Mouse (Mus musculus) midbrain, embryonic 14.5 days (tissue): Measurements from ENCODE around the gene Adamtsl2. TPM values are rescaled to one million over a fixed set of nuclear protein-coding genes. Genes with fewer than 3 reads are reported as not detected.
A peak's percentile ranks its signal among the peaks of the same experiment; 100 is the strongest.

ENCODE experiments used
- ATAC-seq: fragments of 200-750 bp; cut with Nextera tagmentation; 2 replicates; pipeline ENCODE4 v1.8.0; 2017; ENCODE audit warnings: moderate number of reproducible peaks, moderate library complexity; ENCODE audit not compliant: low FRiP score, low TSS enrichment
- DNase-seq: peaks from one replicate; pipeline ENCODE4 v3.0.0-alpha.2; 2015
- H3K27ac ChIP-seq: fragments of 300-500 bp; sonication (generic); replicated peaks from 2 replicates; pipeline ENCODE4 v1.5.1; 2014; ENCODE audit warnings: mild to moderate bottlenecking, low read depth, low read length, moderate library complexity
- H3K27me3 ChIP-seq: fragments of 300-500 bp; sonication (generic); 2 replicates; pipeline ENCODE4 v1.6.1; 2014; ENCODE audit warnings: low read length, control low read depth, mixed read lengths; ENCODE audit not compliant: control insufficient read depth, insufficient read depth
- H3K36me3 ChIP-seq: fragments of 300-500 bp; sonication (generic); 2 replicates; pipeline ENCODE4 v1.6.1; 2014; ENCODE audit warnings: low read length, control low read depth; ENCODE audit not compliant: control insufficient read depth, insufficient read depth
- H3K4me1 ChIP-seq: fragments of 300-500 bp; sonication (generic); 2 replicates; pipeline ENCODE4 v1.6.1; 2014; ENCODE audit warnings: mild to moderate bottlenecking, antibody characterized with exemption, low read length, control low read depth; ENCODE audit not compliant: control insufficient read depth, insufficient read depth
- H3K4me2 ChIP-seq: fragments of 300-500 bp; sonication (generic); 2 replicates; pipeline ENCODE4 v1.6.1; 2014; ENCODE audit warnings: mild to moderate bottlenecking, low read length, moderate library complexity
- H3K4me3 ChIP-seq: fragments of 300-500 bp; sonication (generic); replicated peaks from 2 replicates; pipeline ENCODE4 v1.5.1; 2014; ENCODE audit warnings: low read depth, low read length
- H3K9ac ChIP-seq: fragments of 300-500 bp; sonication (generic); replicated peaks from 2 replicates; pipeline ENCODE4 v1.6.1; 2014; ENCODE audit warnings: mild to moderate bottlenecking, low read length, moderate library complexity
- H3K9me3 ChIP-seq: fragments of 300-500 bp; sonication (generic); 2 replicates; pipeline ENCODE4 v1.6.1; 2016; ENCODE audit warnings: low read length, control low read depth, mixed read lengths; ENCODE audit not compliant: control insufficient read depth
- WGBS: fragments of 180-500 bp; shearing (Covaris S2); extraction: QIAGEN DNeasy Blood & Tissue Kit; methylation state at CpG from one replicate; pipeline ENCODE4 v1.1.7; 2014; 5-methylcytosine and 5-hydroxymethylcytosine counted together
- polyA plus RNA-seq: library from polyadenylated mRNA; unstranded; fragments of >200 nt; fragmentation: Nextera tagmentation; extraction: Ambion mirVana; gene quantifications from 2 replicates; pipeline ENCODE4 v1.2.1, GENCODE M21; 2014

The Adamtsl2 gene
- polyA plus RNA-seq, 1 experiment from 2014 or later: 7.6 TPM

GRCm38 (mm10) chr2:27096341-27096981 lies 17.3 kb downstream of the Adamtsl2 start:
- no peaks in the 10 kb centered on the region for H3K9me3 ChIP-seq
- H3K27me3 ChIP-seq: no peaks in the 10 kb centered on the region
- no peak overlapping the region for H3K4me2 ChIP-seq
- 82% methylated on average over 13 of the region's 13 CpGs for WGBS
- peaks cover 8% of the 10 kb centered on the region for H3K4me1 ChIP-seq
- H3K27ac ChIP-seq: no peak overlapping the region
- DNase-seq (peak; percentile 9), ATAC-seq (no peak)
- H3K9ac ChIP-seq: no peak overlapping the region
- H3K36me3 ChIP-seq: no peaks in the 10 kb centered on the region
- no peak overlapping the region for H3K4me3 ChIP-seq

- Histone ChIP-seq H3K4me1 (peaks cover 8% of the 10 kb centered on the region), H3K36me3 (no peaks in the 10 kb centered on the region), H3K9me3 (no peaks in the 10 kb centered on the region), H3K9ac (no peak overlapping the region), H3K4me2 (no peak overlapping the region), H3K27me3 (no peaks in the 10 kb centered on the region), H3K4me3 (no peak overlapping the region), H3K27ac (no peak overlapping the region; the same call in 1 of the 2 replicates)
- no peak for ATAC-seq
- DNase-seq: peak; percentile 15
- 60% methylated on average over 6 of the region's 6 CpGs for WGBS
Observed at GRCm38 (mm10) chr2:27097241-27097656, 18.1 kb downstream of the Adamtsl2 start.

- DNase-seq (peak; percentile 80), ATAC-seq (peak; percentile 50)
- H3K9ac ChIP-seq: no peak overlapping the region
- no peak overlapping the region for H3K27ac ChIP-seq
- no peaks in the 10 kb centered on the region for H3K27me3 ChIP-seq
- no peak overlapping the region for H3K4me2 ChIP-seq
- H3K36me3 ChIP-seq: no peaks in the 10 kb centered on the region
- H3K4me1 ChIP-seq: peaks cover 8% of the 10 kb centered on the region
- 16% methylated on average over 6 of the region's 6 CpGs for WGBS
- no peaks in the 10 kb centered on the region for H3K9me3 ChIP-seq
- no peak overlapping the region for H3K4me3 ChIP-seq
Observed at GRCm38 (mm10) chr2:27097776-27098175, 18.6 kb downstream of the Adamtsl2 start.

GRCm38 (mm10) chr2:27103554-27103953 lies 24.4 kb downstream of the Adamtsl2 start:
- Histone ChIP-seq H3K27me3 (no peaks in the 10 kb centered on the region), H3K4me3 (no peak overlapping the region), H3K9ac (no peak overlapping the region), H3K4me1 (0 out of 2 replicates have a peak, but pooled peaks cover 7% of the 10 kb centered on the region), H3K36me3 (no peaks in the 10 kb centered on the region), H3K4me2 (no peak overlapping the region), H3K27ac (no peak overlapping the region), H3K9me3 (no peaks in the 10 kb centered on the region)
- no peak for DNase-seq
- 62% methylated on average over 7 of the region's 7 CpGs for WGBS
- ATAC-seq: no peak

GRCm38 (mm10) chr2:27106816-27107215 lies 27.6 kb downstream of the Adamtsl2 start:
- H3K36me3 ChIP-seq: no peaks in the 10 kb centered on the region
- no peak overlapping the region for H3K9ac ChIP-seq
- no peaks in the 10 kb centered on the region for H3K9me3 ChIP-seq
- no peak overlapping the region for H3K27ac ChIP-seq
- DNase-seq (no peak), ATAC-seq (no peak)
- H3K4me3 ChIP-seq: no peak overlapping the region
- H3K4me1 ChIP-seq: 0 out of 2 replicates have a peak, but pooled peaks cover 7% of the 10 kb centered on the region
- 81% methylated on average over 3 of the region's 3 CpGs for WGBS
- H3K27me3 ChIP-seq: no peaks in the 10 kb centered on the region
- H3K4me2 ChIP-seq: no peak overlapping the region

- H3K27ac ChIP-seq: no peak overlapping the region
- no peak overlapping the region for H3K9ac ChIP-seq
- no peaks in the 10 kb centered on the region for H3K36me3 ChIP-seq
- DNase-seq: no peak
- no peaks in the 10 kb centered on the region for H3K27me3 ChIP-seq
- no peak for ATAC-seq
- WGBS: 49% methylated on average over 2 of the region's 2 CpGs
- no peak overlapping the region for H3K4me2 ChIP-seq
- H3K4me1 ChIP-seq: 0 out of 2 replicates have a peak, but pooled peaks cover 7% of the 10 kb centered on the region
- no peak overlapping the region for H3K4me3 ChIP-seq
- no peaks in the 10 kb centered on the region for H3K9me3 ChIP-seq
Observed at GRCm38 (mm10) chr2:27108144-27108543, 29.0 kb downstream of the Adamtsl2 start.

GRCm38 (mm10) chr2:27109052-27109451 lies 29.9 kb downstream of the Adamtsl2 start:
- Histone ChIP-seq H3K27ac (no peak overlapping the region), H3K36me3 (no peaks in the 10 kb centered on the region), H3K4me2 (no peak overlapping the region), H3K9me3 (no peaks in the 10 kb centered on the region), H3K4me3 (no peak overlapping the region), H3K9ac (no peak overlapping the region), H3K4me1 (0 out of 2 replicates have a peak, but pooled peaks cover 3% of the 10 kb centered on the region), H3K27me3 (no peaks in the 10 kb centered on the region)
- DNase-seq: no peak
- no peak for ATAC-seq
- 83% methylated on average over 5 of the region's 5 CpGs for WGBS

GRCm38 (mm10) chr2:27112585-27112984 lies 33.4 kb downstream of the Adamtsl2 start:
- WGBS: 67% methylated on average over 20 of the region's 20 CpGs
- ATAC-seq: no peak
- H3K9me3 ChIP-seq: no peaks in the 10 kb centered on the region
- H3K27ac ChIP-seq: no peak overlapping the region
- no peak overlapping the region for H3K4me2 ChIP-seq
- no peaks in the 10 kb centered on the region for H3K27me3 ChIP-seq
- H3K4me3 ChIP-seq: no peak overlapping the region
- H3K36me3 ChIP-seq: no peaks in the 10 kb centered on the region
- H3K9ac ChIP-seq: no peak overlapping the region
- DNase-seq: no peak
- 0 out of 2 replicates have a peak, but pooled peaks cover 3% of the 10 kb centered on the region for H3K4me1 ChIP-seq

- no peak overlapping the region for H3K9ac ChIP-seq
- H3K4me1 ChIP-seq: no peaks in the 10 kb centered on the region
- H3K4me2 ChIP-seq: no peak overlapping the region
- ATAC-seq (no peak), DNase-seq (no peak)
- no peaks in the 10 kb centered on the region for H3K9me3 ChIP-seq
- H3K27me3 ChIP-seq: no peaks in the 10 kb centered on the region
- no peak overlapping the region for H3K4me3 ChIP-seq
- no peak overlapping the region for H3K27ac ChIP-seq
- H3K36me3 ChIP-seq: no peaks in the 10 kb centered on the region
- WGBS: 88% methylated on average over 10 of the region's 10 CpGs
Observed at GRCm38 (mm10) chr2:27114169-27114568, 35.0 kb downstream of the Adamtsl2 start.
